Mouse (Mus musculus) kidney, embryonic 16.5 days (tissue): Measurements from ENCODE around the gene 1700122O11Rik. TPM values are rescaled to one million over a fixed set of nuclear protein-coding genes. Genes with fewer than 3 reads are reported as not detected.

ENCODE experiments used
- ATAC-seq: fragments of 200-750 bp; cut with Nextera tagmentation; 2 replicates; pipeline ENCODE4 v1.8.0; 2017; ENCODE audit warnings: moderate TSS enrichment; ENCODE audit not compliant: low FRiP score, low TSS enrichment
- H3K27ac ChIP-seq: fragments of 300-500 bp; sonication (generic); 2 replicates; pipeline ENCODE4 v1.5.1; 2014; ENCODE audit warnings: low read length
- H3K27me3 ChIP-seq: fragments of 300-500 bp; sonication (generic); 2 replicates; pipeline ENCODE4 v1.6.1; 2014; ENCODE audit warnings: low read length, control low read depth, mixed read lengths; ENCODE audit not compliant: insufficient read depth
- H3K36me3 ChIP-seq: fragments of 300-500 bp; sonication (generic); 2 replicates; pipeline ENCODE4 v1.6.1; 2014; ENCODE audit warnings: low read length, control low read depth, mixed read lengths; ENCODE audit not compliant: insufficient read depth
- H3K4me1 ChIP-seq: fragments of 300-500 bp; sonication (generic); 2 replicates; pipeline ENCODE4 v1.6.1; 2014; ENCODE audit warnings: low read length, control low read depth, mixed read lengths; ENCODE audit not compliant: insufficient read depth
- H3K4me2 ChIP-seq: fragments of 300-500 bp; sonication (generic); replicated peaks from 2 replicates; pipeline ENCODE4 v1.6.1; 2014; ENCODE audit warnings: low read depth, low read length
- H3K4me3 ChIP-seq: fragments of 300-500 bp; sonication (generic); 2 replicates; pipeline ENCODE4 v1.5.1; 2014; ENCODE audit warnings: mild to moderate bottlenecking, low read length
- H3K9ac ChIP-seq: fragments of 300-500 bp; sonication (generic); replicated peaks from 2 replicates; pipeline ENCODE4 v1.6.1; 2014; ENCODE audit warnings: low read length
- H3K9me3 ChIP-seq: fragments of 300-500 bp; sonication (generic); 2 replicates; pipeline ENCODE4 v1.6.1; 2016; ENCODE audit warnings: low read length, control low read depth
- WGBS: fragments of 180-500 bp; shearing (Covaris S2); extraction: QIAGEN DNeasy Blood & Tissue Kit; methylation state at CpG from one replicate; pipeline ENCODE4 v1.1.7; 2014; 5-methylcytosine and 5-hydroxymethylcytosine counted together
- polyA plus RNA-seq: library from polyadenylated mRNA; unstranded; fragments of >200 nt; fragmentation: Nextera tagmentation; extraction: Ambion mirVana; gene quantifications from 2 replicates; pipeline ENCODE4 v1.2.1, GENCODE M21; 2015

Gene 1700122O11Rik
- polyA plus RNA-seq, 1 experiment from 2014 or later, result not detected

DNA sequence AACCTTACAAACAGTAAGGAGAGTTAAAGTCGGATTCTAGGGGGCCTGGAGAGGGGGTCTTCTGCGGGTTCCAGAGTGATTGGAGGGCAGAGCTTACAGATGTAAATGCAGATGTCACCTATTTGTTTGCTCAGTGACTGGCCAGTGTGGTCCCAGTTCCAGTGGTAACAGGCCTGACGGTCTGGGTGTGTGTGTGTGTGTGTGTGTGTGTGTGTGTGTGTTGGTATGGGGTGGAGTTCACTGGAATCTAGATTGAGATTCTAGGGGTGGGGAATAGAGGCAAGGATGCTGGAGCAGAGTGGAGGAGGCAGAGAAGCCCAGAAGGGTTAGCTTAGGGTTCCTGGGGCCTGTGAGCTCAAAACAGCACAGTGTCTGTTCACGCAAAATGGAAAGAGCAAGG, 32.3 kb downstream of the 1700122O11Rik start:
- H3K4me1 ChIP-seq, result peaks cover 44% of the 10 kb centered on the region
- no peaks in the 10 kb centered on the region for H3K9me3 ChIP-seq
- H3K4me2 ChIP-seq, result no peak overlapping the region
- ATAC-seq, result no peak
- no peaks in the 10 kb centered on the region for H3K36me3 ChIP-seq
- 0 out of 2 replicates have a peak, but pooled peaks cover 3% of the 10 kb centered on the region for H3K27me3 ChIP-seq
- H3K27ac ChIP-seq, result no peak overlapping the region
- H3K9ac ChIP-seq, result no peak overlapping the region
- 67% methylated on average over 4 of the region's 4 CpGs for WGBS
- H3K4me3 ChIP-seq, result no peak overlapping the region

DNA sequence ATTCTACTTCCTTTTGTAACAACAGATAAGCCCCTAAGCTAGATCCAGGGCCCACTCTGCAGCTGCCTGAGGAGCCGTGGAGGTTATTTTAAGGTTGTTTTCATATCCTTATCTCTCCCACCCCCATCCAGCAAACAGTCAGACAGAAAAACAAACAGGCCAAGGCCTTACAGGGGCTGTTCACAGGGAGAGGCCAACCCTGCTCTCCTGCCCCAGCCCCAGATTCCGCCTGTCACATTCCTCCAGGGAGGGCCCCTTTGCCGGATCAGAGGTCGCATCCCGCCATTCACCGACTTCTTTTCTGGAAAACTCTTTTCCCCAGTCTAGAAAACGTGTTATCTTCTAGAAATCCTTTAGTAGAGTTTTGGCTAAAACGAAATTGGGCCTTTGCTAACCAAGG, 33.0 kb downstream of the 1700122O11Rik start:
- 17% methylated on average over 8 of the region's 8 CpGs for WGBS
- ATAC-seq, result no peak
- Histone ChIP-seq H3K27ac (peak overlapping the region; percentile 58), H3K4me2 (no peak overlapping the region), H3K4me1 (peaks cover 46% of the 10 kb centered on the region), H3K9ac (no peak overlapping the region; the same call in 1 of the 2 replicates), H3K27me3 (0 out of 2 replicates have a peak, but pooled peaks cover 3% of the 10 kb centered on the region), H3K36me3 (no peaks in the 10 kb centered on the region), H3K4me3 (no peak overlapping the region), H3K9me3 (no peaks in the 10 kb centered on the region)

DNA sequence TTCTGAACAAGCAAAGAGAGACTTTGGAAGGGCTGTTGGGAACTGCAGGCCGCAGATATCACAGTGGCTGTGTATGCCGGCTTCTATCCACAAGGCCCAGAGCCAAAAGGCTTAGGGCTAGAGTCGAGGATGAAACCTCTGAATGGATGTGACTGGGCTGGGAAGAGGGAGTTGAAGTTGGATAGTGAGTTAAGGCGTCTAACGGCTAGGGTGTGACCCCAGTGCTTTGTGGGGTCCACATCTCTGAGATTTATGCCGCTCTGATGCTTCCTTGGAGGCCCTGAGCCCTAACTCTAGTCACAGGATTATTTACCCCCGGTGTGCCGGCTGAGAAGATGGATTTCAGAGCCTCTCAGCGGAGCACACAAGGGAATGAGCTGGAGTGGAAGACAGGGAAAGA, 33.5 kb downstream of the 1700122O11Rik start:
- 35% methylated on average over 9 of the region's 9 CpGs for WGBS
- H3K36me3 ChIP-seq, result no peaks in the 10 kb centered on the region
- no peaks in the 10 kb centered on the region for H3K9me3 ChIP-seq
- no peak overlapping the region for H3K9ac ChIP-seq
- H3K27ac ChIP-seq, result peak overlapping the region; percentile 58
- no peak overlapping the region for H3K4me2 ChIP-seq
- H3K4me3 ChIP-seq, result no peak overlapping the region
- 0 out of 2 replicates have a peak, but pooled peaks cover 3% of the 10 kb centered on the region for H3K27me3 ChIP-seq
- peak; percentile 36 for ATAC-seq
- H3K4me1 ChIP-seq, result peaks cover 51% of the 10 kb centered on the region

DNA sequence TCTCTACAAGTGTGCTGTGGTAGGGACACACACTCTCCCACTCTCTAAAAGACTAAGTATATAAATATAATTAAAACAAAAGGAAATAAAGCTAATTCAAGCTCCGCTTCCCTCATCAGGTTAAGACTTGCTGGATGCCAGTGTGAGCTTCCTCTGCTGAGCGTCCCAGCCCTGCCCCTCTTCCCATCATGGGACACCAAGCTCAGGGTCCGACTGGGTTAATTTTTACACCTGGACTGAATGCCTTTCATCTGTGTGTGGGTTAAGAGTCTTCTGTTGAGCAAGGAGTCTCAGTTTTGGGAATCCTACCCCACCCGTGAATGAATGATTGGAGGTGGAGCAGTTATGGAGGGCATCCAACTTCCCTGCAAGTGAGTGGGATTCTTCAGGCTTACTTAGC, 35.6 kb downstream of the 1700122O11Rik start:
- Histone ChIP-seq H3K27me3 (0 out of 2 replicates have a peak, but pooled peaks cover 3% of the 10 kb centered on the region), H3K27ac (peak overlapping the region; percentile 86), H3K9ac (peak overlapping the region; percentile 63), H3K4me3 (peak overlapping the region; percentile 38), H3K4me2 (peak overlapping the region; percentile 61), H3K9me3 (no peaks in the 10 kb centered on the region), H3K36me3 (no peaks in the 10 kb centered on the region), H3K4me1 (peaks cover 51% of the 10 kb centered on the region)
- no peak for ATAC-seq
- 58% methylated on average over 4 of the region's 4 CpGs for WGBS

DNA sequence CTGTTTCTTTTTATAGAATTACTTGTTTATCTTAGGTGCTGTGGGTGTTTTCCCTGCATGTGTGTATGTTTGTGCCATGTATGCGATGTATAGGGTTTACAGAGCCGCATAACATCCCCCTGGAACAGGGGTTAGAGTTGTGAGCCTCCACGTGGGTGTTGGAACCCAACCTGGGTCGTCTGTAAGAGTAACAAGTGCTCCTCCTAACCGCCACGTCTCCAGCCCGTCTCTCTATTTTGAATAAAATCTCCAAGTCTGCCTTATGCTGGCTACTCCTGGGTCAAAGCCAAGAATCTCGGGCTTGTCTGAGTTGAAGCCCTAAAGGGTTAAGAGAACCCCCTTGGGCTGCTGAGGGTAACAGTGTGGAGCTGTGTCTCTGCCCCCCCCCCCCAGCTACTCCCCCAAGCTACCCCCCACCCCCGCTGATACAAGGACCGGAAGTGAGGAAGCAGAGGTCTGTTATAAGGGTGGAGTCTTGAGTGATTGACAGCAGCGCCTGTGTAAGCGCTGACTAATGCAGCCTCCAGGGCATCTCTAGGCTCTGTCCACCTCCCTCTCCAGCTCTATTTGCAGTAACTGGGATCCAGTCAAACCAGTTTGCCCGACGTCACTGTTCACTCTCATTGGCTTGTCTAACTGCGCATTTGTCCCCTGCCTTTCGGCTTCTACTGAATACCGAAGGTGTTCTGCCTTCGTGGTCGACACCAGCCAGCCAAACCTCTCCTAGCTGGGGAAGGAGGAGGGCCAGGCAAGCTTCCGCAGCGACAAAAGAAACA, 36.3 kb downstream of the 1700122O11Rik start:
- no peaks in the 10 kb centered on the region for H3K36me3 ChIP-seq
- H3K27ac ChIP-seq, result peak overlapping the region; percentile 86
- H3K4me3 ChIP-seq, result peak overlapping the region; percentile 38
- no peaks in the 10 kb centered on the region for H3K9me3 ChIP-seq
- peak; percentile 78 for ATAC-seq
- 0 out of 2 replicates have a peak, but pooled peaks cover 3% of the 10 kb centered on the region for H3K27me3 ChIP-seq
- peak overlapping the region; percentile 61 for H3K4me2 ChIP-seq
- 8% methylated on average over 21 of the region's 21 CpGs for WGBS
- H3K4me1 ChIP-seq, result peaks cover 51% of the 10 kb centered on the region
- peak overlapping the region; percentile 63 for H3K9ac ChIP-seq

DNA sequence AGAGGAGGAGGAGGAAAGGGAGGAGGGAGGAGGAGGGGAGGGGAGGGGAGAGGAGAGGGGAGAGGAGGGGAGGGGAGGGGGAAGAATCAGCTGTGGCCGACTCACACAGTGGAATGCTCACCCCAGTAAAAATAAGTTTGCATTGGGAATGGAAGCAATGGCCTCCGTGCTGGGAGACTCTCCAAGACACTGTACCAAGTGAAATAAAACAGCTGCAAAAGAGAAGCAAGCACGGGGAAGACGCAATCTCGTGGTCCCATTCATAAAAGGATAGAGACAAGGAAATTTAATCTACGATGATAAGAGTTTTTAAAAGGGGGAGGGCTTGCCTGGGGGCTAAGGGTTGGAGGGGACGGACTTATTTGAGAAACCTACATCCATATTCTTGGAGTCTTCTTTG, 36.9 kb downstream of the 1700122O11Rik start:
- WGBS, result 19% methylated on average over 7 of the region's 7 CpGs
- H3K27ac ChIP-seq, result peak overlapping the region; percentile 86; the same call in 1 of the 2 replicates
- no peaks in the 10 kb centered on the region for H3K36me3 ChIP-seq
- peak overlapping the region; percentile 38 for H3K4me3 ChIP-seq
- ATAC-seq, result peak; percentile 42; the same call in 1 of the 2 replicates
- peak overlapping the region; percentile 61 for H3K4me2 ChIP-seq
- H3K27me3 ChIP-seq, result 0 out of 2 replicates have a peak, but pooled peaks cover 3% of the 10 kb centered on the region
- peaks cover 48% of the 10 kb centered on the region for H3K4me1 ChIP-seq
- no peaks in the 10 kb centered on the region for H3K9me3 ChIP-seq
- H3K9ac ChIP-seq, result peak overlapping the region; percentile 63; the same call in 1 of the 2 replicates

DNA sequence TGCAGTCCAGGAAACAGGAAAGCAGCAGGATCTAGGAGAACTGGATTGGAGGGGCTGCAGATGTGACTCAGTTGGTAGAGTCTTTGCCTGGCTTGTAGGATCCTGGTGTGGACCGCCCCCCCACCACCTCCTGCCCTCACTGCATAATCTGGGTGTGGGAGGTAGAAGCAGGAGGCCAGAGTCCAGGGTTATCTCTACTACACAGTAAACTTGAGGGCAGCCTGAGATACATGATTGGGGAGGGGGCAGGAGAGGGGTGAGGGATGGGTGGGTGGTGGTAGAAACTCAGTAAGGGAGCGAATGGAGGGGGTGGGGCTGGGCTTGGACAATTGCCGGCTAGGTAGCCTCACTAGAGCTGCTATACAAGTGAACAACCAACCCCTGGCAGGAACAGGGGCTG, 38.3 kb downstream of the 1700122O11Rik start:
- no peak overlapping the region for H3K4me3 ChIP-seq
- H3K27me3 ChIP-seq, result 0 out of 2 replicates have a peak, but pooled peaks cover 3% of the 10 kb centered on the region
- H3K27ac ChIP-seq, result no peak overlapping the region
- H3K36me3 ChIP-seq, result no peaks in the 10 kb centered on the region
- H3K4me1 ChIP-seq, result peaks cover 37% of the 10 kb centered on the region
- H3K4me2 ChIP-seq, result no peak overlapping the region
- 39% methylated on average over 3 of the region's 3 CpGs for WGBS
- H3K9ac ChIP-seq, result no peak overlapping the region
- ATAC-seq, result no peak
- H3K9me3 ChIP-seq, result no peaks in the 10 kb centered on the region

DNA sequence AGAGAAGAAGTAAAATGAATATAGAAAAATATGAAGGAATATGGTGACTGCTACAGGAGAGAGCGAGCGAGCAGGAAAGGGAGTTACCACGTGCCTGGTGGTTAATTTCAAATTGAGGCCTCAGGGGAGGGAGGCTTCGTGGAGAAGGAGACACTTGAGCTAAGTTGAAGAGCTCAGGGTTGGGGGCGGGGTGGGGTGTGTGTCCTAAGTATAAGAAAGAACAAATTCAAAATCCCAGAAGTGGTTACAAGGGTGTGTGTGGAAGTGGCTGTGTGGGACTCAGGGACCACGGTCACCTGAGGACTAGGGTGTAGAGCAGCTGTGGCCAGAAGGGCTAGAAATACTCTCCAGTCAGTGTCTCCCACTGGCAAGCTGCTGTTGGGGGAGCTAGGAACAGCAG, 38.7 kb downstream of the 1700122O11Rik start:
- H3K4me1 ChIP-seq, result peaks cover 33% of the 10 kb centered on the region
- 56% methylated on average over 6 of the region's 6 CpGs for WGBS
- ATAC-seq, result no peak
- no peak overlapping the region for H3K9ac ChIP-seq
- no peaks in the 10 kb centered on the region for H3K9me3 ChIP-seq
- H3K27me3 ChIP-seq, result 0 out of 2 replicates have a peak, but pooled peaks cover 3% of the 10 kb centered on the region
- no peak overlapping the region for H3K27ac ChIP-seq
- no peak overlapping the region for H3K4me3 ChIP-seq
- H3K36me3 ChIP-seq, result no peaks in the 10 kb centered on the region
- no peak overlapping the region for H3K4me2 ChIP-seq

DNA sequence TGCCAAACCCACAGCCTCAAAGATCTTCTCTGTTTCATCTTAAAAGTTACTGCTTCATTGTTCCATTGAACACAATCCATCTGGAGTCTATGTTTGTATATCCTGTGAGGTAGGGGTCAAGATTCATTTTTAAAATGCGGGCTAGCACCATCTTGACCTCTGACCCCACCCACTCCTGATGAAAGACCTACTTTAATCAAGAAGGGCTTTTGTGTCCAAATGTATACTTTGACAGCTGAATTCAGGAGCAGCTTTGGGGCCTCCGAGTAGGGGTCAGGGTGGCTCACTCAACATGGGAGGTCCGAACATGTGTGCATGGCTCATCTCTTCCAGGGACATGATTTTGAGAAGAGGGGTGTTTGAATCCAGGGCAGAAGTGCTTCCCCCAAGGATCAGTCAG, 40.3 kb downstream of the 1700122O11Rik start:
- Histone ChIP-seq H3K4me3 (no peak overlapping the region), H3K4me2 (no peak overlapping the region), H3K4me1 (peaks cover 31% of the 10 kb centered on the region), H3K9me3 (no peaks in the 10 kb centered on the region), H3K36me3 (no peaks in the 10 kb centered on the region), H3K27ac (no peak overlapping the region), H3K27me3 (0 out of 2 replicates have a peak, but pooled peaks cover 3% of the 10 kb centered on the region), H3K9ac (no peak overlapping the region)
- no peak for ATAC-seq
- 44% methylated on average over 3 of the region's 3 CpGs for whole genome bisulfite sequencing
